Mouse (Mus musculus) MEL (cell line): ENCODE results near the gene Gm14862. TPM values are rescaled to one million over a fixed set of nuclear protein-coding genes. Genes with fewer than 3 reads are reported as not detected.
A peak's percentile ranks its signal among the peaks of the same experiment; 100 is the strongest.

Experiments used
- DNase-seq: peaks from one replicate; pipeline ENCODE4 v3.0.0; 2011; ENCODE audit warnings: low read depth, low spot score
- H3K27ac ChIP-seq: 2 replicates; pipeline ENCODE4 v1.5.1; 2012; ENCODE audit warnings: low read depth, mild to moderate bottlenecking, control low read depth, low read length, moderate library complexity; ENCODE audit not compliant: control insufficient read depth
- H3K27me3 ChIP-seq, 2 experiments: fragments of 150-350 bp in 1 of 2; sonication (generic) in 1 of 2; 2 replicates each; pipeline ENCODE4 v1.6.1; 2012; ENCODE audit warnings: low read length in 2 of 2, mild to moderate bottlenecking in 2 of 2, improper control_type of control experiment in 1 of 2, moderate library complexity in 1 of 2; ENCODE audit not compliant: insufficient read depth in 2 of 2, control insufficient read depth in 1 of 2
- H3K36me3 ChIP-seq, 2 experiments: 2 replicates each; pipeline ENCODE4 v1.6.1; 2012 to 2014; ENCODE audit warnings: low read length in 2 of 2, improper control_type of control experiment in 1 of 2, inconsistent platforms in 1 of 2, mild to moderate bottlenecking in 1 of 2; ENCODE audit not compliant: insufficient read depth in 2 of 2, control insufficient read depth in 1 of 2
- H3K4me1 ChIP-seq, 2 experiments: fragments of 150-350 bp in 1 of 2; sonication (generic) in 1 of 2; 2 replicates each; pipeline ENCODE4 v1.6.1; 2012; ENCODE audit warnings: low read length in 2 of 2, improper control_type of control experiment in 1 of 2, mild to moderate bottlenecking in 1 of 2; ENCODE audit not compliant: insufficient read depth in 2 of 2, control insufficient read depth in 1 of 2
- H3K4me3 ChIP-seq, 2 experiments: fragments of 150-350 bp in 1 of 2; sonication (generic) in 1 of 2; 2 replicates each; pipeline ENCODE4 v1.5.1; 2012; ENCODE audit warnings: low read depth in 2 of 2, low read length in 2 of 2, mild to moderate bottlenecking in 2 of 2, moderate library complexity in 2 of 2, control low read depth in 1 of 2, improper control_type of control experiment in 1 of 2; ENCODE audit not compliant: control insufficient read depth in 1 of 2, insufficient read depth in 1 of 2
- H3K79me2 ChIP-seq: 2 replicates; pipeline ENCODE4 v1.6.1; 2012; ENCODE audit warnings: mild to moderate bottlenecking, low read length, moderate library complexity; ENCODE audit not compliant: control insufficient read depth, poor library complexity, insufficient read depth
- H3K9ac ChIP-seq: 2 replicates; pipeline ENCODE4 v1.6.1; 2012; ENCODE audit warnings: low read depth, mild to moderate bottlenecking, control low read depth, low read length, moderate library complexity; ENCODE audit not compliant: control insufficient read depth, poor library complexity, severe bottlenecking
- H3K9me3 ChIP-seq: fragments of 150-350 bp; sonication (generic); replicated peaks from 2 replicates; pipeline ENCODE4 v1.6.1; 2012; ENCODE audit warnings: mild to moderate bottlenecking, low read length, improper control_type of control experiment, moderate library complexity; ENCODE audit not compliant: insufficient read depth
- CHD1 ChIP-seq: IDR thresholded peaks from 2 replicates; pipeline ENCODE4 v1.6.1; 2012; ENCODE audit warnings: low read depth, mild to moderate bottlenecking, inconsistent platforms, low read length, improper control_type of control experiment
- GABPA ChIP-seq: IDR thresholded peaks from 2 replicates; pipeline ENCODE4 v1.6.1; 2012; ENCODE audit warnings: low read depth, mild to moderate bottlenecking, inconsistent platforms, low read length, improper control_type of control experiment, moderate library complexity
- GATA1 ChIP-seq: IDR thresholded peaks from 2 replicates; pipeline ENCODE4 v1.6.1; 2011; ENCODE audit warnings: low read depth, low read length, improper control_type of control experiment
- MAX ChIP-seq: IDR thresholded peaks from 2 replicates; pipeline ENCODE4 v1.6.1; 2011; ENCODE audit warnings: low read length, improper control_type of control experiment
- NRF1 ChIP-seq: IDR thresholded peaks from 2 replicates; pipeline ENCODE4 v1.6.1; 2014; ENCODE audit warnings: low read depth, mild to moderate bottlenecking, inconsistent platforms, low read length, improper control_type of control experiment, moderate library complexity; ENCODE audit not compliant: poor library complexity, insufficient read depth, severe bottlenecking
- POLR2AphosphoS5 ChIP-seq: IDR thresholded peaks from 2 replicates; pipeline ENCODE4 v1.6.1; 2012; ENCODE audit warnings: low read depth, borderline replicate concordance, mild to moderate bottlenecking, inconsistent platforms, low read length, moderate library complexity, mixed read lengths
- RAD21 ChIP-seq: IDR thresholded peaks from 2 replicates; pipeline ENCODE4 v1.6.1; 2011; ENCODE audit warnings: mild to moderate bottlenecking, low read depth, low read length, improper control_type of control experiment
- RCOR1 ChIP-seq: IDR thresholded peaks from 2 replicates; pipeline ENCODE4 v1.6.1; 2012; ENCODE audit warnings: low read depth, mild to moderate bottlenecking, inconsistent platforms, low read length, improper control_type of control experiment
- TAL1 ChIP-seq: IDR thresholded peaks from 2 replicates; pipeline ENCODE4 v1.6.1; 2012; ENCODE audit warnings: mild to moderate bottlenecking, inconsistent platforms, low read length, moderate library complexity, mixed read lengths
- TBP ChIP-seq: IDR thresholded peaks from 2 replicates; pipeline ENCODE4 v1.8.0; 2011; ENCODE audit warnings: low read depth, low read length, improper control_type of control experiment
- UBTF ChIP-seq: IDR thresholded peaks from 2 replicates; pipeline ENCODE4 v1.6.1; 2012; ENCODE audit warnings: low read depth, mild to moderate bottlenecking, inconsistent platforms, low read length, improper control_type of control experiment, moderate library complexity, borderline replicate concordance; ENCODE audit not compliant: insufficient read depth
- USF1 ChIP-seq: IDR thresholded peaks from 2 replicates; pipeline ENCODE4 v1.6.1; 2014; ENCODE audit warnings: low read depth, mild to moderate bottlenecking, inconsistent platforms, low read length, improper control_type of control experiment, moderate library complexity
- USF2 ChIP-seq, 2 experiments: IDR thresholded peaks; 2 replicates each; pipeline ENCODE4 v1.6.1; 2011 to 2012; ENCODE audit warnings: improper control_type of control experiment in 2 of 2, low read length in 2 of 2, borderline replicate concordance in 1 of 2, inconsistent platforms in 1 of 2, low read depth in 1 of 2, mild to moderate bottlenecking in 1 of 2; ENCODE audit not compliant: insufficient read depth in 1 of 2
- ZKSCAN1 ChIP-seq: IDR thresholded peaks from 2 replicates; pipeline ENCODE4 v1.6.1; 2012; ENCODE audit warnings: low read depth, mild to moderate bottlenecking, inconsistent platforms, low read length, improper control_type of control experiment, moderate library complexity
- polyA plus RNA-seq, 2 experiments: library from polyadenylated mRNA; stranded (reverse) in 1 of 2; unstranded in 1 of 2; fragments of >175 nt in 1 of 2; fragments of >200 nt in 1 of 2; gene quantifications; 2 replicates each; pipeline versions ENCODE4 v1.2.1 to v1.2.4; 2012; ENCODE audit warnings: low replicate concordance in 2 of 2, low read depth in 1 of 2; ENCODE audit not compliant: insufficient read length in 2 of 2, insufficient read depth in 1 of 2, missing spikeins in 1 of 2
- total RNA-seq: library from RNA; depleted of rRNA; stranded (reverse); fragments of 300-350 nt; gene quantifications from 2 replicates; pipeline ENCODE4 v1.2.3, GENCODE M21; 2012

Gm14862 gene
- total and polyA plus RNA-seq, 3 experiments, result not detected

DNA sequence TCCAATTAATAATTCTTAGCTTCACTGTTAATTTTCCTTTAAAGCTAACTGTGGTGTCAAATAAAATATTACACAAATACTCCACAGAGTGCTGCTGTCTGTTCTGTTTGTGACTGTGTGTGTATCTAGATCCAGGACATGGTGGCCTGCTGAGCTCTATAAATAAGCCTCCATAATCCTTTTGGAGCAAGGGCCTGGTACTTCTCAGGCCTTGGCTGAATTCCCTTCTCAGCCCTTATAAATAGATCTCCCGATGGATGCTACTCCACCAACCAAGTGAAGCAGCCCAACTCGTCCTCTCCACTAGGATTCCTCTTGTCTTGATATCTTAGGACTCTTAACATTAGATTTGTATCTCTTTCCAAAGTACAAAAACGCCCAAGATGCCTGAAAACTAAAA is 14.4 kb upstream of the Gm14862 start:
- Histone ChIP-seq H3K36me3 (peaks cover 0 to 18% of the 10 kb centered on the region in 2 experiments; a peak in 3 of 4 replicates), H3K4me3 (no peak overlapping the region; a peak in 2 of 4 replicates)
- no peak for TF ChIP-seq NRF1
- TF ChIP-seq RAD21, result no peak
- no peak for TF ChIP-seq TAL1
- no peak for TF ChIP-seq USF1
- no peak for TF ChIP-seq UBTF
- no peak for TF ChIP-seq ZKSCAN1
- TF ChIP-seq USF2 (IDR thresholded peaks at IDR 0.05; ENCODE audit: borderline replicate concordance in 1 of 2, insufficient read depth in 1 of 2, low read depth in 1 of 2, low read length in 2 of 2), result no peak
- TF ChIP-seq, all 39 proteins: peak for 0
- peaks cover 9 to 15% of the 10 kb centered on the region in 2 experiments; a peak in 3 of 4 replicates for H3K4me1 ChIP-seq
- no peaks in the 10 kb centered on the region for H3K27me3 ChIP-seq
- DNase-seq, result no peak
- no peaks in the 10 kb centered on the region for H3K9me3 ChIP-seq
- no peak overlapping the region; the same call in 1 of the 2 replicates for H3K9ac ChIP-seq
- peaks cover 28% of the 10 kb centered on the region for H3K79me2 ChIP-seq
- H3K27ac ChIP-seq, result no peak overlapping the region

DNA sequence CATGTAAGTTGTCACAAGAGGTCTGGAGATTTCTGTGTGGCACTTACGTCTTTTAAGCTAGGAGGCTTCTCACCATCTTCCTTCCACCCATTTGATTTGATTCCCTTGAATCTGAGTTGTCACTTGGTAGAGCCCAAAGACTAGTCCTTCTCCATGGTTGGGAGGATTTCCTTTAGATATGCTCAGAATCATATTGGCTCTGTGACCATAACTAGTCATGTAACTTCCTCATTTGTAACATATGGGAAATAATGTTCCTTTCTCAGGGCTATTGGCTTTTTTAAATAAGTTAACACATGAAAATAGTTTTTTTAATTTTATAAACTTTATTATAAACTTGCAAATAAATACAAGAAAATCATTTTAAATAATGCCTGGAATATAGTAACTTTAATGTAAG is 2.6 kb upstream of the Gm14862 start:
- H3K27ac ChIP-seq, result no peak overlapping the region
- TF ChIP-seq POLR2AphosphoS5 (no peak), MAX (no peak), TAL1 (no peak), CHD1 (no peak), GATA1 (no peak), NRF1 (no peak), RCOR1 (peak; percentile 33; the same call in 1 of the 2 replicates), RAD21 (no peak), ZKSCAN1 (no peak), TBP (peak; percentile 89), USF2 (IDR thresholded peaks at IDR 0.05; ENCODE audit: borderline replicate concordance in 1 of 2, insufficient read depth in 1 of 2, low read depth in 1 of 2, low read length in 2 of 2) (no peak), GABPA (no peak)
- TF ChIP-seq, all 39 proteins: peak for 2
- H3K9ac ChIP-seq, result no peak overlapping the region
- no peak overlapping the region for H3K4me3 ChIP-seq
- no peaks in the 10 kb centered on the region for H3K9me3 ChIP-seq
- no peaks in the 10 kb centered on the region for H3K27me3 ChIP-seq
- DNase-seq, result peak; percentile 71
- no peaks in the 10 kb centered on the region for H3K79me2 ChIP-seq
- peaks cover 12 to 18% of the 10 kb centered on the region in 2 experiments for H3K4me1 ChIP-seq
- H3K36me3 ChIP-seq, result peaks cover 0 to 27% of the 10 kb centered on the region in 2 experiments; a peak in 2 of 4 replicates
